Mouse (Mus musculus) liver, embryonic 15.5 days (tissue): ENCODE results near the gene Pde4b. TPM values are rescaled to one million over a fixed set of nuclear protein-coding genes. Genes with fewer than 3 reads are reported as not detected.

Experiments
- ATAC-seq: fragments of 200-750 bp; cut with Nextera tagmentation; 2 replicates; pipeline ENCODE4 v1.8.0; 2017; ENCODE audit warnings: moderate number of reproducible peaks, mild to moderate bottlenecking, moderate library complexity; ENCODE audit not compliant: insufficient read depth
- H3K27ac ChIP-seq: fragments of 300-500 bp; sonication (generic); replicated peaks from 2 replicates; pipeline ENCODE4 v1.5.1; 2015; ENCODE audit warnings: mild to moderate bottlenecking, inconsistent platforms
- H3K27me3 ChIP-seq: fragments of 300-500 bp; sonication (generic); 2 replicates; pipeline ENCODE4 v1.6.1; 2015; ENCODE audit warnings: mild to moderate bottlenecking, inconsistent platforms
- H3K36me3 ChIP-seq: fragments of 300-500 bp; sonication (generic); replicated peaks from 2 replicates; pipeline ENCODE4 v1.6.1; 2015; ENCODE audit warnings: moderate library complexity, mild to moderate bottlenecking, inconsistent platforms
- H3K4me1 ChIP-seq: fragments of 300-500 bp; sonication (generic); replicated peaks from 2 replicates; pipeline ENCODE4 v1.6.1; 2015; ENCODE audit warnings: inconsistent platforms
- H3K4me2 ChIP-seq: fragments of 300-500 bp; sonication (generic); 2 replicates; pipeline ENCODE4 v1.6.1; 2015; ENCODE audit warnings: moderate library complexity, mild to moderate bottlenecking, inconsistent platforms
- H3K4me3 ChIP-seq: fragments of 300-500 bp; sonication (generic); replicated peaks from 2 replicates; pipeline ENCODE4 v1.5.1; 2015; ENCODE audit warnings: mild to moderate bottlenecking, inconsistent platforms
- H3K9ac ChIP-seq: fragments of 300-500 bp; sonication (generic); 2 replicates; pipeline ENCODE4 v1.6.1; 2015; ENCODE audit warnings: moderate library complexity, mild to moderate bottlenecking, inconsistent platforms
- H3K9me3 ChIP-seq: fragments of 300-500 bp; sonication (generic); replicated peaks from 2 replicates; pipeline ENCODE4 v1.6.1; 2016; ENCODE audit warnings: inconsistent platforms
- WGBS: fragments of 180-500 bp; shearing (Covaris S2); methylation state at CpG from one replicate; pipeline ENCODE4 v1.1.7; 2015; ENCODE audit warnings: mixed read lengths; ENCODE audit not compliant: insufficient replicate concordance; 5-methylcytosine and 5-hydroxymethylcytosine counted together
- polyA plus RNA-seq: library from polyadenylated mRNA; unstranded; fragments of >200 nt; fragmentation: Nextera tagmentation; extraction: Ambion mirVana; gene quantifications from 2 replicates; pipeline ENCODE4 v1.2.1, GENCODE M21; 2015

Pde4b gene
- polyA plus RNA-seq, 1 experiment from 2014 or later, result 2.5 TPM

DNA sequence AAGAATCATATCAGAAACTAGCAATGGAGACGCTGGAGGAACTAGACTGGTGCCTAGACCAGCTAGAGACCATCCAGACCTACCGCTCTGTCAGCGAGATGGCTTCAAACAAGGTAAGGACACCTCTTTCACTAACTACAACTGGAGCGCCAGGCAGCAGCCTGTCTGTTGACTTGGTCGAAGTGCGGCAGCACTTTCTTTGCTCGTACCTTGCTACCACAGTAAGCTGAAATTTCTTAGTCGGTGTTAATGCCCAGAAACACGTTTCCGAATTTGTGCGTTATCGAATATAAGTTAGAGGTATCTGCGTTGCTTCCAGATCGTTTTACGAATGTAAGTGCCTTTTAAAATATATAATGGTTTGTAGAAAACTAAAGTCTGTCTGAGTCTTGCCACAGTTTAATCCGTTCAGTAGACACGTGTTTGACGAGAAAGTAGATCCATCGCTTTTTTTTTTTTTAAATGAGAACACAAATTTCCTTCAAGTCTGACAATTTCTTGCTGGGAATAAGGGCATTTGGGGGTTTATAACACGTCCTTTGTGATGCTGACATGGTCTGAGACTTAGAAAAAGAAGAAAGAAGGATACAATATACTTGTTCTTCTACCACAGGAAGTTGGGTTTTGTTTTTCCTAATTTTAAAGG is 483.5 kb downstream of the Pde4b start:
- WGBS, result 1% methylated on average over 20 of the region's 20 CpGs
- Histone ChIP-seq H3K36me3 (no peaks in the 10 kb centered on the region), H3K4me1 (peaks cover 87% of the 10 kb centered on the region)

DNA sequence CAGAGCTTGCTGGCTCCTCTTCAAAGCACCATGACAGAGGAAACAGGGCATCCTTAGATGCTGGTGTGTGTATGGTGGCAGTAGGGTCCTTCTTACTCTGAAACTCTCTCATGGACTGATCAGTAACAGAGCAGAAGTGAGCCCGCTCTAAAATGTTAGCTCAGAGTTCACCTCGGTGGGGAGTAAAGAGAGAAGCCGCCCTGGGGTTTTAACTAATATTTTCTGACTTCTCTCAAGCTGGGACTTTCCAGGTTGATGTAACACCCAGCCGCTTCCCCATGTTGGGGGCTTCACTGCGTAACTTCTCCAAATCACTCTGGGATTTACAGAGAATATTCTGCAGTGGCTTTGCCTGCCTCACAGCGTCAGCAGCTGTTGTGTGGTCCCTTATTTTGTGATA is 484.7 kb downstream of the Pde4b start:
- ATAC-seq, result no peak
- H3K4me2 ChIP-seq, result peak overlapping the region; percentile 86
- H3K27ac ChIP-seq, result no peak overlapping the region
- H3K36me3 ChIP-seq, result no peaks in the 10 kb centered on the region
- peaks cover 87% of the 10 kb centered on the region for H3K4me1 ChIP-seq
- no peaks in the 10 kb centered on the region for H3K9me3 ChIP-seq
- H3K27me3 ChIP-seq, result no peaks in the 10 kb centered on the region
- WGBS, result 21% methylated on average over 6 of the region's 6 CpGs
- H3K9ac ChIP-seq, result peak overlapping the region; percentile 40; the same call in 1 of the 2 replicates
- peak overlapping the region; percentile 69 for H3K4me3 ChIP-seq

More for the DNA sequence above, 483.5 kb downstream of the Pde4b start:
- Histone ChIP-seq H3K4me2 (peak overlapping the region; percentile 86), H3K27me3 (no peaks in the 10 kb centered on the region), H3K9ac (peak overlapping the region; percentile 74), H3K27ac (peak overlapping the region; percentile 83), H3K9me3 (no peaks in the 10 kb centered on the region), H3K4me3 (peak overlapping the region; percentile 69)
- peak; percentile 24 for ATAC-seq

DNA sequence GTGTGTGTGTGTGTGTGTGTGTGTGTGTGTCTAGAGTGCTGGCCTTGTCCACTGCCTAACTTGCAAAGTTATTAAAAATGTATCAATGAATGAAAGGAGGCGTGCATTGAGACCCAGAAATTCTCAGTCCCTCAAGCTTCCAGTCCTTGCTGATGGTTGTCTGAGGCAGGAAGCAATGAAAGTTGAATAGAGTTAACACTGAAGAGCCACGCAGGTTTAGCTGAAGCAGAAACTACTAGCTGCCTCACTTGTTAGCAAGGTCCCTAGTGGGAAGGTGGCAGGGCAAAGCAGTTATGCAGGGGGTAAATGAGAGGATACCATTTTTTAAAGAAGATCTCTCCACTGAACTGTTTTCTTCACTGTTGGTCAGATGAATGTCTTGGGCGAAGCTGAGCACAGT is 485.2 kb downstream of the Pde4b start:
- H3K4me1 ChIP-seq, result peaks cover 86% of the 10 kb centered on the region
- H3K27ac ChIP-seq, result no peak overlapping the region
- H3K9ac ChIP-seq, result no peak overlapping the region
- peak overlapping the region; percentile 86; the same call in 1 of the 2 replicates for H3K4me2 ChIP-seq
- H3K4me3 ChIP-seq, result peak overlapping the region; percentile 69; the same call in 1 of the 2 replicates
- H3K27me3 ChIP-seq, result no peaks in the 10 kb centered on the region
- ATAC-seq, result no peak
- no peaks in the 10 kb centered on the region for H3K36me3 ChIP-seq
- H3K9me3 ChIP-seq, result no peaks in the 10 kb centered on the region
- WGBS, result 43% methylated on average over 3 of the region's 3 CpGs

DNA sequence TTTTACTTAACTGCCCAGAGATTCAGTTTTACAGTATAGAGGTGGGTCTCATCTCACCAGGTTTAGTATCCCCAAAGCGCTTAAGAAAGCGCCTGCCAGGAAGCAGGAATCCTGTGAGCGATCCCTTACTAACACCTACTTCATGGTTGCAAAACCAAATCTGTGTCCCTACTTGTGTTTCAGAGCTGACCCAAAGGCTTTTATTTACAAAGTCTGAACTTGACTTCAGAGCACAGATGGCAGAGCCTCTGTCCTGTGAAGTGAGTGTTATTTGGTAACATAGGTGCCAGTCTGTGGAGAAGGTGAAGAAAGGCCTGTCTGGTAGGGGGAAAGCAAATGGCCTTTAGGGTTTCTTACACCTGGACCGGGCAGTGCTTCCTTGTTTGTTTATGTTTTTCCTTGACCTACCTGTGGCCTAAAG is 486.0 kb downstream of the Pde4b start:
- peaks cover 81% of the 10 kb centered on the region for H3K4me1 ChIP-seq
- H3K36me3 ChIP-seq, result no peaks in the 10 kb centered on the region
- no peaks in the 10 kb centered on the region for H3K9me3 ChIP-seq
- H3K4me2 ChIP-seq, result 0 out of 2 replicates have a peak overlapping the region, but pooled peaks have one; percentile 27
- no peak overlapping the region for H3K4me3 ChIP-seq
- 68% methylated on average over 4 of the region's 4 CpGs for WGBS
- no peaks in the 10 kb centered on the region for H3K27me3 ChIP-seq
- H3K9ac ChIP-seq, result no peak overlapping the region
- ATAC-seq, result no peak
- H3K27ac ChIP-seq, result 0 out of 2 replicates have a peak overlapping the region, but pooled peaks have one; percentile 25

DNA sequence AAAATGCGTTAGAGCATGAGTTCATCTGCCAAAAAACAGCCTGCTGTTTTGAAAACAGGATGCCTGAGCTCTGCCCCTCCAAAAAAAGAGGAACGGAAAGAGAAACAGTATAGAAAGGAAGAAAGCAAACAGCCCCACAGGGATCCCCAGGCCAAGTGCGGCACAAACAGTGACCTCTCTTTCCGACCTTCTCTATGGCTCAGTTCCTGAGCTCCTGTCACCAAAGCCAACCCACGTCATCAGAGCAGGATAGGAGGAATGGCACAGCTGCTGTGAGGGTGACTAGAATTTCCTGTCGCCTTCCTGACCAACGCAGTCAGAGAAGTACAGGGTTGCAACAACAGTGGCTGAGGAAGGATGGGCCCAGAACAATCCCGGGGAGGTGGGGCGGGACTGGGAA is 486.9 kb downstream of the Pde4b start:
- no peak overlapping the region for H3K4me3 ChIP-seq

DNA sequence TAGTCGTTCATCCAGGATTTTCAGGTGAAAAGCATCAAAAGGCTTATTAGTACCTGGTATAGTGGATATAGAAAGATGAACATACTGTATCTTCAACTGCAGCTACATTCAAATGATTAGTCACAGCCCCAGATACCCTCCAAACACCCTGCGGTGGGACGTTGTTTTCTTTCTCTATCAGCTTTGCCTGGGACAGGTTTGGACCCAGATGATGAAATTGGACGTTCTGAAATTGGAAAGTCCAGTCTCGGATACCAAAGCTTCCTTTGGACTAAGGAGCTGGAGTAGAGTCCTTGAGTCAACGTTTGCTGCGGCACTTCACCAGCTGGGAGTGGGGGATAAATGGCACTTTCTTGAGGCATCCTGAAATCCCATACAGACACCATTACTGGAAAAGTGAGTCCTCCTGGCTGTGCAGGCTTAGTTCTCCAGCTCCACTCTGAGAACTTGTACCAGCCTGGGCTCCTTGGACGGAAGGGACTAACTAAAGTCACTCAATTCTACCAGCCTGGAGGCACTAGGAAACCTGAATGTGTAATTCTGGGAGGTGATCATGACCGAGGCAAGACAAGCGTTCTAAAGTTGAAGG is 487.4 kb downstream of the Pde4b start:
- Histone ChIP-seq H3K36me3 (no peaks in the 10 kb centered on the region), H3K4me1 (peaks cover 71% of the 10 kb centered on the region), H3K9me3 (no peaks in the 10 kb centered on the region), H3K4me3 (no peak overlapping the region), H3K9ac (no peak overlapping the region), H3K27me3 (no peaks in the 10 kb centered on the region), H3K27ac (0 out of 2 replicates have a peak overlapping the region, but pooled peaks have one; percentile 29), H3K4me2 (0 out of 2 replicates have a peak overlapping the region, but pooled peaks have one; percentile 27)
- 63% methylated on average over 10 of the region's 10 CpGs for WGBS
- no peak for ATAC-seq

More for the DNA sequence above, 486.9 kb downstream of the Pde4b start:
- Histone ChIP-seq H3K27ac (peak overlapping the region; percentile 29; the same call in 1 of the 2 replicates), H3K9ac (no peak overlapping the region), H3K27me3 (no peaks in the 10 kb centered on the region), H3K36me3 (no peaks in the 10 kb centered on the region), H3K4me2 (peak overlapping the region; percentile 27; the same call in 1 of the 2 replicates), H3K9me3 (no peaks in the 10 kb centered on the region), H3K4me1 (peaks cover 76% of the 10 kb centered on the region)
- 22% methylated on average over 9 of the region's 9 CpGs for WGBS
- ATAC-seq, result no peak

DNA sequence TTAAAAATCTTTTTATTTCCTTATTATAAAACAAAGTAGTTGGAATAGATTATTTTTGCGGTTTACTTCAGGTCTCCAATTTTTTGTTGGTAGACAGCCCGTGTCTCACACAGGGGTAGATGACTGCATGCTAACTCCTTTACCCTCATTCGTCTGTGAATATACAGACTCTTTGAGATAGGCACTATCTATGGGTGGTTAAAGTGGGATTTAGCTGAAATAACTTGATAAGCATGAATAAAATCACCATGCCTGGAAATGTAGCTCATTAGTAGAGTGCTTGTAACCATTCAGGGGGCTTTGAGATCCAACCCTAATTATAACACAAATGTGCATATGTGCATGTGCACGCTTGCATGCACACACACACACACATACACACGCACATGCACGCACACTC is 488.8 kb downstream of the Pde4b start:
- Histone ChIP-seq H3K4me1 (peaks cover 67% of the 10 kb centered on the region), H3K27me3 (no peaks in the 10 kb centered on the region), H3K4me3 (no peak overlapping the region), H3K9ac (no peak overlapping the region), H3K9me3 (no peaks in the 10 kb centered on the region), H3K4me2 (no peak overlapping the region), H3K36me3 (no peaks in the 10 kb centered on the region), H3K27ac (no peak overlapping the region)
- ATAC-seq, result no peak
- 59% methylated on average over 6 of the region's 6 CpGs for WGBS

DNA sequence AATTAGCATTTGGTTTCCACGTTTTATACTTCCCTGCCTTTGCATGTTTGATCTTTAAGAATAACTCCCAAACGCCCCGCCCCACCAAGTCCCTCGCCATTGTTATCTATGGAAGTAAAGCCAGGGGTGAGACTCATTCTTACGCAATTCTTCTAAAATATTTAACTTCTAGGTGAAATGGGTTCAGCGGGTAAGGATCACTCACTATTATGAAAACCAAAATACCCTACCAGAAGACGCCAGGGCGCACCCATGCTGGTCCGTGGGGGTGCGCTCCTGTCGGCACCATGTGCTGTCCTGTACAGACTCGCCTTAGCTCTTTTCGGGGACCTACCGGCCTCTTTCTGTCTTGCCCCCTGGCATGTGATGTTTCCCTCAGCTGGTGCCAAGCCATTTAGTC is 490.3 kb downstream of the Pde4b start:
- no peaks in the 10 kb centered on the region for H3K9me3 ChIP-seq
- no peak overlapping the region for H3K27ac ChIP-seq
- H3K9ac ChIP-seq, result no peak overlapping the region
- no peaks in the 10 kb centered on the region for H3K27me3 ChIP-seq
- H3K36me3 ChIP-seq, result no peaks in the 10 kb centered on the region
- H3K4me3 ChIP-seq, result no peak overlapping the region
- H3K4me1 ChIP-seq, result peaks cover 60% of the 10 kb centered on the region
- no peak for ATAC-seq
- 66% methylated on average over 14 of the region's 14 CpGs for WGBS
- no peak overlapping the region for H3K4me2 ChIP-seq

DNA sequence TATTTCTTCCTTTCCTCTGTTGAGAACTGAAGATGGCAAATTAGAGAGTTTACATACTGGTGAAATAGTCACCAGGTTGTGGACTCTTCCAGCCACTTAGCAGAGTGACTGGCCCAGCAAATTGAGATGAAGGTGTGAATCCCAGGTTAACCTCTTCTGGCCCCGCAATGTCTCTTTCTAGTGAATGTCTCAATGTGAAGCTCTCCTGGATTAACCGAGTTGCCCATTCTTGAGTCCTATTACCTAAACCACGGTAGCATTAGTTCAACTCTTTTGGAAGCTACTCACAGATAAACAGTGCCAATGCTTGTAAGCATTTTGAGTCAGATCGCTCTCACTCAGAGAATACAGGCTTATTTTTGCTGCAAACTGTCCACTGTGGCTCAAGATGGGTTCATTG is 491.7 kb downstream of the Pde4b start:
- Histone ChIP-seq H3K4me3 (no peak overlapping the region), H3K27ac (no peak overlapping the region), H3K9ac (no peak overlapping the region), H3K4me2 (no peak overlapping the region), H3K27me3 (no peaks in the 10 kb centered on the region), H3K36me3 (no peaks in the 10 kb centered on the region), H3K4me1 (peaks cover 50% of the 10 kb centered on the region), H3K9me3 (no peaks in the 10 kb centered on the region)
- 59% methylated on average over 4 of the region's 4 CpGs for WGBS
- ATAC-seq, result no peak

DNA sequence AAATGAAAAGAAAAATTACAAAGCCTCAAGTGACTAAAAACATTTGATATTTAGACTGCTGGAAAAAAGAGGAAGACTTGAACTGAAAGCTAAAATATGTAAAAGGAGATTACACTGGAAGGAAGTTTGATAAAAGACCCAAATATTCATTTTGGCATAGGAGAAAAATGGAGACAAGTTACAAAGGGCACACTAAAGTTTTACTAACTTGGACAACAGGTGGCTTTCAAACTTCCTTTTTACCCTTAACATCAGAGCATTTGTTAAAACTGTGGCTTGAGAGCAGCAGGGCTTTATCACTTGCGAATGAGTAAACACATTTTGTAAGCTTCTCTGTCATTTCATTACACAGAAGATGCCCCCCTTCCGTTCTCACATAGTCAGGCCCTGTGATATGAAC is 492.4 kb downstream of the Pde4b start:
- no peak for ATAC-seq
- 0 out of 2 replicates have a peak overlapping the region, but pooled peaks have one; percentile 14 for H3K27ac ChIP-seq

DNA sequence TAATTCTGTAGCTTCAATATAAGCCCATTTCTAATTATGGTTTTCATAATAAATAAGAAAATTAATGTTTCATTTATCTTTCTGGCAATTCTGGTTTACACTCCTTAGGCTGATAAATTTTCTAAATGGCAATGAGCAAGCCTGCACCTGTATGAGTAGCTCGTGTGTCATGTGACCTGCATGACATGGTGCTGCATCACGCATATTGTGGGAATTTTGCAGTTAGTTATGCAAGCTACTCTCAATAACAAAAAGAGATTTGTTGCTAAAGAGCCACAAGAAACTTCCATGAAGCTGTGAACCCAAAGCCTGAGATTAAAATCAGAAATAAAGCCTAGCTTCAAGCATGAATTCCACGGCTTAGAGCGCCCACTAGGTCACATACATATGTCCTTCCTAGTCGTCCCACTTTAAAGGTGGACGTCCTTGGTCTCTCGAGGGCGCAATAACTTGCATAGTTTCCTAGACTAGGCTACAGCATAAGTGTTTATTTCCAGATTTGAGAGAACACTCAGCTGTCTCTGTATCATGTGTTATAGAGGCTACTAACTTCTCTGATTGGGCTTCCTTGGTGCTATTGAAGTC is 494.9 kb downstream of the Pde4b start:
- no peak overlapping the region for H3K4me2 ChIP-seq
- ATAC-seq, result no peak
- H3K36me3 ChIP-seq, result no peaks in the 10 kb centered on the region
- no peaks in the 10 kb centered on the region for H3K9me3 ChIP-seq
- peaks cover 30% of the 10 kb centered on the region for H3K4me1 ChIP-seq
- WGBS, result 76% methylated on average over 8 of the region's 8 CpGs
- H3K27ac ChIP-seq, result no peak overlapping the region
- H3K4me3 ChIP-seq, result no peak overlapping the region
- no peak overlapping the region for H3K9ac ChIP-seq
- no peaks in the 10 kb centered on the region for H3K27me3 ChIP-seq

More for the DNA sequence above, 492.4 kb downstream of the Pde4b start:
- Histone ChIP-seq H3K4me1 (peaks cover 46% of the 10 kb centered on the region), H3K9me3 (no peaks in the 10 kb centered on the region), H3K4me3 (no peak overlapping the region), H3K4me2 (no peak overlapping the region), H3K36me3 (no peaks in the 10 kb centered on the region), H3K9ac (no peak overlapping the region), H3K27me3 (no peaks in the 10 kb centered on the region)
- 20% methylated on average over 2 of the region's 2 CpGs for WGBS
